Mouse (Mus musculus) forebrain, postnatal 0 days (tissue): ENCODE data around the gene Igfbp4. TPM values are rescaled to one million over a fixed set of nuclear protein-coding genes. Genes with fewer than 3 reads are reported as not detected.

Source experiments
- ATAC-seq: fragments of 200-750 bp; cut with Nextera tagmentation; 2 replicates; pipeline ENCODE4 v1.8.0; 2017; ENCODE audit warnings: mild to moderate bottlenecking, moderate library complexity
- DNase-seq: peaks from one replicate; pipeline ENCODE4 v3.0.0-alpha.2; 2015
- H3K27ac ChIP-seq: fragments of 300-500 bp; sonication (generic); 2 replicates; pipeline ENCODE4 v1.5.1; 2014; ENCODE audit warnings: low read depth, mild to moderate bottlenecking, antibody characterized with exemption, low read length, moderate library complexity, mixed read lengths
- H3K27me3 ChIP-seq: fragments of 300-500 bp; sonication (generic); 2 replicates; pipeline ENCODE4 v1.6.1; 2014; ENCODE audit warnings: mild to moderate bottlenecking, low read length, mixed read lengths; ENCODE audit not compliant: insufficient read depth
- H3K36me3 ChIP-seq: fragments of 300-500 bp; sonication (generic); 2 replicates; pipeline ENCODE4 v1.6.1; 2014; ENCODE audit warnings: mild to moderate bottlenecking, moderate library complexity; ENCODE audit not compliant: insufficient read depth
- H3K4me1 ChIP-seq: fragments of 300-500 bp; sonication (generic); 2 replicates; pipeline ENCODE4 v1.6.1; 2014; ENCODE audit warnings: antibody characterized with exemption; ENCODE audit not compliant: insufficient read depth
- H3K4me2 ChIP-seq: fragments of 300-500 bp; sonication (generic); 2 replicates; pipeline ENCODE4 v1.6.1; 2014; ENCODE audit warnings: low read depth, mild to moderate bottlenecking, moderate library complexity
- H3K4me3 ChIP-seq: fragments of 300-500 bp; sonication (generic); 2 replicates; pipeline ENCODE4 v1.5.1; 2014; ENCODE audit warnings: low read depth, low read length, mixed read lengths
- H3K9ac ChIP-seq: fragments of 300-500 bp; sonication (generic); 2 replicates; pipeline ENCODE4 v1.6.1; 2014; ENCODE audit warnings: mild to moderate bottlenecking
- H3K9me3 ChIP-seq: fragments of 300-500 bp; sonication (generic); 2 replicates; pipeline ENCODE4 v1.6.1; 2016; ENCODE audit warnings: low read length
- CTCF ChIP-seq: sonication (generic); IDR thresholded peaks from 2 replicates; pipeline ENCODE4 v1.5.1; 2016; ENCODE audit warnings: antibody characterized with exemption, control low read depth, low read depth
- WGBS: fragments of 180-500 bp; shearing (Covaris S2); extraction: QIAGEN DNeasy Blood & Tissue Kit; methylation state at CpG from one replicate; pipeline ENCODE4 v1.1.7; 2014; 5-methylcytosine and 5-hydroxymethylcytosine counted together
- polyA plus RNA-seq: library from polyadenylated mRNA; unstranded; fragments of >200 nt; fragmentation: Nextera tagmentation; extraction: Ambion mirVana; gene quantifications from 2 replicates; pipeline ENCODE4 v1.2.1, GENCODE M21; 2015
- total RNA-seq: library from RNA; depleted of rRNA; stranded (reverse); fragments of >200 nt; gene quantifications from 2 replicates; pipeline ENCODE4 v1.2.3, GENCODE M21; 2014

Igfbp4 gene
- total and polyA plus RNA-seq, 2 experiments from 2014 or later = 102 to 128 TPM

- no peaks in the 10 kb centered on the region for H3K27me3 ChIP-seq
- no peak overlapping the region for H3K9ac ChIP-seq
- H3K4me3 ChIP-seq = no peak overlapping the region
- H3K36me3 ChIP-seq = no peaks in the 10 kb centered on the region
- ATAC-seq = peak; percentile 60
- peak; percentile 97 for TF ChIP-seq CTCF
- DNase-seq = peak; percentile 83
- 0 out of 2 replicates have a peak, but pooled peaks cover 3% of the 10 kb centered on the region for H3K4me1 ChIP-seq
- 11% methylated on average over 2 of the region's 2 CpGs for WGBS
- no peak overlapping the region for H3K4me2 ChIP-seq
- H3K9me3 ChIP-seq = no peaks in the 10 kb centered on the region
- no peak overlapping the region for H3K27ac ChIP-seq
Measured at GRCm38 (mm10) chr11:99065979-99066378, 24.9 kb downstream of the Igfbp4 start.

- no peak for DNase-seq
- H3K27me3 ChIP-seq = no peaks in the 10 kb centered on the region
- no peak for TF ChIP-seq CTCF
- H3K4me3 ChIP-seq = no peak overlapping the region
- 89% methylated on average over 8 of the region's 8 CpGs for WGBS
- ATAC-seq = no peak
- H3K36me3 ChIP-seq = no peaks in the 10 kb centered on the region
- 0 out of 2 replicates have a peak, but pooled peaks cover 3% of the 10 kb centered on the region for H3K4me1 ChIP-seq
- no peaks in the 10 kb centered on the region for H3K9me3 ChIP-seq
- H3K9ac ChIP-seq = no peak overlapping the region
- no peak overlapping the region for H3K4me2 ChIP-seq
- H3K27ac ChIP-seq = no peak overlapping the region
Measured at GRCm38 (mm10) chr11:99067591-99067990, 26.5 kb downstream of the Igfbp4 start.

- no peaks in the 10 kb centered on the region for H3K36me3 ChIP-seq
- 0 out of 2 replicates have a peak, but pooled peaks cover 3% of the 10 kb centered on the region for H3K4me1 ChIP-seq
- no peaks in the 10 kb centered on the region for H3K27me3 ChIP-seq
- H3K27ac ChIP-seq = no peak overlapping the region
- DNase-seq (no peak), ATAC-seq (no peak)
- no peak overlapping the region for H3K4me2 ChIP-seq
- no peak overlapping the region for H3K9ac ChIP-seq
- H3K9me3 ChIP-seq = no peaks in the 10 kb centered on the region
- 80% methylated on average over 5 of the region's 5 CpGs for WGBS
- H3K4me3 ChIP-seq = no peak overlapping the region
- TF ChIP-seq CTCF = no peak
Measured at GRCm38 (mm10) chr11:99068455-99068854, 27.4 kb downstream of the Igfbp4 start.

- Histone ChIP-seq H3K27ac (no peak overlapping the region), H3K27me3 (no peaks in the 10 kb centered on the region), H3K9me3 (no peaks in the 10 kb centered on the region), H3K36me3 (no peaks in the 10 kb centered on the region), H3K4me1 (no peaks in the 10 kb centered on the region), H3K4me2 (no peak overlapping the region), H3K4me3 (no peak overlapping the region), H3K9ac (no peak overlapping the region)
- 37% methylated on average over 6 of the region's 6 CpGs for WGBS
- DNase-seq (no peak), ATAC-seq (no peak)
- TF ChIP-seq CTCF = no peak
Measured at GRCm38 (mm10) chr11:99071866-99072265, 30.8 kb downstream of the Igfbp4 start.

GRCm38 (mm10) chr11:99073781-99074180 is 32.7 kb downstream of the Igfbp4 start:
- no peak overlapping the region for H3K4me2 ChIP-seq
- no peak overlapping the region for H3K27ac ChIP-seq
- H3K4me3 ChIP-seq = no peak overlapping the region
- no peaks in the 10 kb centered on the region for H3K27me3 ChIP-seq
- no peak for ATAC-seq
- no peak for DNase-seq
- WGBS = 56% methylated on average over 5 of the region's 5 CpGs
- no peak for TF ChIP-seq CTCF
- no peaks in the 10 kb centered on the region for H3K9me3 ChIP-seq
- H3K4me1 ChIP-seq = no peaks in the 10 kb centered on the region
- no peak overlapping the region for H3K9ac ChIP-seq
- no peaks in the 10 kb centered on the region for H3K36me3 ChIP-seq

GRCm38 (mm10) chr11:99076744-99077319 is 35.8 kb downstream of the Igfbp4 start:
- TF ChIP-seq CTCF = no peak

GRCm38 (mm10) chr11:99077869-99078268 is 36.8 kb downstream of the Igfbp4 start:
- ATAC-seq (no peak), DNase-seq (no peak)
- no peak for TF ChIP-seq CTCF
- H3K36me3 ChIP-seq = no peaks in the 10 kb centered on the region
- no peak overlapping the region for H3K27ac ChIP-seq
- no peak overlapping the region for H3K4me3 ChIP-seq
- no peak overlapping the region for H3K4me2 ChIP-seq
- H3K9me3 ChIP-seq = no peaks in the 10 kb centered on the region
- no peaks in the 10 kb centered on the region for H3K27me3 ChIP-seq
- WGBS = 85% methylated on average over 8 of the region's 8 CpGs
- no peaks in the 10 kb centered on the region for H3K4me1 ChIP-seq
- no peak overlapping the region for H3K9ac ChIP-seq

More at GRCm38 (mm10) chr11:99076744-99077319, 35.8 kb downstream of the Igfbp4 start:
- no peaks in the 10 kb centered on the region for H3K27me3 ChIP-seq
- ATAC-seq (peak; percentile 18; the same call in 1 of the 2 replicates), DNase-seq (no peak)
- no peak overlapping the region for H3K27ac ChIP-seq
- WGBS = 73% methylated on average over 5 of the region's 5 CpGs
- H3K36me3 ChIP-seq = no peaks in the 10 kb centered on the region
- no peak overlapping the region for H3K4me3 ChIP-seq
- no peaks in the 10 kb centered on the region for H3K4me1 ChIP-seq
- H3K9me3 ChIP-seq = no peaks in the 10 kb centered on the region
- no peak overlapping the region for H3K4me2 ChIP-seq
- no peak overlapping the region for H3K9ac ChIP-seq
